Comparison of ENCODE assay signal across 29 mouse cellular contexts in genomic region chr9:117216026-117216755, GRCm38 (mm10).
DNase-seq lines count a peak whose midpoint lies in the region; ATAC-seq and TF ChIP-seq lines count a peak whose summit lies in the region.
"Had no signal": no experiment of that assay in that cellular context is flagged by ENCODE, and none has a peak within 500 bp of the region (broad histone marks: within the 10 kb centered on the region; RNA-seq: fewer than 3 reads in every experiment).

No protein-coding gene starts in this region.

- H3K9me3 ChIP-seq in hindbrain, embryonic 15.5 days = no peaks in the 10 kb centered on the region
- H3K9me3 ChIP-seq in hindbrain, postnatal 0 days (ENCODE audit: low read length) = no peaks in the 10 kb centered on the region
- no peaks in the 10 kb centered on the region for H3K9me3 ChIP-seq in limb, embryonic 11.5 days (ENCODE audit: control insufficient read depth, low read length)
- H3K9me3 ChIP-seq in limb, embryonic 10.5 days (replicated peaks) = no peaks in the 10 kb centered on the region
- H3K9me3 ChIP-seq in embryonic facial prominence, embryonic 13.5 days = no peaks in the 10 kb centered on the region
- H3K9me3 ChIP-seq in limb, embryonic 12.5 days = no peaks in the 10 kb centered on the region
- H3K9me3 ChIP-seq: forebrain, embryonic 10.5 days; forebrain, embryonic 15.5 days; hindbrain, embryonic 10.5 days; lung, embryonic 15.5 days had no signal

- 0 out of 2 replicates have a peak, but pooled peaks have one; percentile 27 for ATAC-seq in hindbrain, embryonic 15.5 days (ENCODE audit: low FRiP score, low read depth)
- ATAC-seq in hindbrain, postnatal 0 days = no peak
- ATAC-seq in limb, embryonic 11.5 days (ENCODE audit: insufficient number of reproducible peaks, low FRiP score, low TSS enrichment, low read depth) = peak; percentile 44; the same call in 1 of the 2 replicates
- 0 out of 2 replicates have a peak, but pooled peaks have one; percentile 15 for ATAC-seq in embryonic facial prominence, embryonic 13.5 days (ENCODE audit: insufficient number of reproducible peaks, insufficient read depth, low FRiP score, low TSS enrichment, low read depth)
- no peak for ATAC-seq in limb, embryonic 12.5 days (ENCODE audit: insufficient number of reproducible peaks, insufficient read depth, low FRiP score, low TSS enrichment, low read depth)
- ATAC-seq: activated CD4-positive, CD25-positive, alpha-beta regulatory T cell, adult 4 months; forebrain, embryonic 15.5 days; intestine, embryonic 16.5 days had no signal

- no peaks in the 10 kb centered on the region for H3K27me3 ChIP-seq in hindbrain, embryonic 15.5 days
- no peaks in the 10 kb centered on the region for H3K27me3 ChIP-seq in hindbrain, postnatal 0 days (ENCODE audit: insufficient read depth, low read length)
- no peaks in the 10 kb centered on the region for H3K27me3 ChIP-seq in limb, embryonic 11.5 days (ENCODE audit: control insufficient read depth, insufficient read depth, low read length)
- H3K27me3 ChIP-seq in limb, embryonic 10.5 days (ENCODE audit: low read depth, poor library complexity, severe bottlenecking) = no peaks in the 10 kb centered on the region
- H3K27me3 ChIP-seq in embryonic facial prominence, embryonic 13.5 days = no peaks in the 10 kb centered on the region
- H3K27me3 ChIP-seq in limb, embryonic 12.5 days = no peaks in the 10 kb centered on the region
- H3K27me3 ChIP-seq: forebrain, embryonic 15.5 days; lung, embryonic 15.5 days; megakaryocyte, embryonic 14.5 days had no signal

- peaks cover 8% of the 10 kb centered on the region; the same call in 1 of the 2 replicates for H3K4me1 ChIP-seq in hindbrain, embryonic 15.5 days (replicated peaks)
- no peaks in the 10 kb centered on the region; the same call in 1 of the 2 replicates for H3K4me1 ChIP-seq in hindbrain, postnatal 0 days (ENCODE audit: insufficient read depth, low read length)
- H3K4me1 ChIP-seq in limb, embryonic 11.5 days (ENCODE audit: control insufficient read depth, insufficient read depth, low read length) = 0 out of 2 replicates have a peak, but pooled peaks cover 3% of the 10 kb centered on the region
- H3K4me1 ChIP-seq in limb, embryonic 10.5 days = peaks cover 35% of the 10 kb centered on the region
- H3K4me1 ChIP-seq in embryonic facial prominence, embryonic 13.5 days = peaks cover 19% of the 10 kb centered on the region
- peaks cover 28% of the 10 kb centered on the region for H3K4me1 ChIP-seq in limb, embryonic 12.5 days (replicated peaks)
- H3K4me1 ChIP-seq: forebrain, embryonic 15.5 days; megakaryocyte, embryonic 14.5 days had no signal

- H3K9ac ChIP-seq in hindbrain, embryonic 15.5 days = no peak overlapping the region
- H3K9ac ChIP-seq in hindbrain, postnatal 0 days (replicated peaks; ENCODE audit: low read length) = no peak overlapping the region
- H3K9ac ChIP-seq in limb, embryonic 11.5 days (ENCODE audit: low read length) = no peak overlapping the region
- no peak overlapping the region for H3K9ac ChIP-seq in embryonic facial prominence, embryonic 13.5 days
- H3K9ac ChIP-seq in limb, embryonic 12.5 days (replicated peaks) = no peak overlapping the region
- H3K9ac ChIP-seq: forebrain, embryonic 15.5 days; lung, embryonic 15.5 days had no signal

- H3K36me3 ChIP-seq in hindbrain, embryonic 15.5 days = no peaks in the 10 kb centered on the region
- no peaks in the 10 kb centered on the region for H3K36me3 ChIP-seq in hindbrain, postnatal 0 days (ENCODE audit: insufficient read depth, low read length)
- no peaks in the 10 kb centered on the region for H3K36me3 ChIP-seq in limb, embryonic 11.5 days (ENCODE audit: control insufficient read depth, insufficient read depth, low read length)
- H3K36me3 ChIP-seq in limb, embryonic 10.5 days = peaks cover 12% of the 10 kb centered on the region
- 0 out of 2 replicates have a peak, but pooled peaks cover 4% of the 10 kb centered on the region for H3K36me3 ChIP-seq in embryonic facial prominence, embryonic 13.5 days
- H3K36me3 ChIP-seq in limb, embryonic 12.5 days = peaks cover 13% of the 10 kb centered on the region
- H3K36me3 ChIP-seq: forebrain, embryonic 10.5 days; forebrain, embryonic 15.5 days; hindbrain, embryonic 10.5 days had no signal

- TF ChIP-seq CTCF in hindbrain, postnatal 0 days (IDR thresholded peaks at IDR 0.05; ENCODE audit: low read depth) = no peak

- H3K27ac ChIP-seq in hindbrain, embryonic 15.5 days (replicated peaks) = no peak overlapping the region
- no peak overlapping the region for H3K27ac ChIP-seq in hindbrain, postnatal 0 days
- no peak overlapping the region for H3K27ac ChIP-seq in limb, embryonic 11.5 days (replicated peaks; ENCODE audit: low read depth, low read length)
- no peak overlapping the region for H3K27ac ChIP-seq in limb, embryonic 10.5 days
- H3K27ac ChIP-seq in embryonic facial prominence, embryonic 13.5 days = peak overlapping the region; percentile 22; the same call in 1 of the 2 replicates
- peak overlapping the region; percentile 45 for H3K27ac ChIP-seq in limb, embryonic 12.5 days
- H3K27ac ChIP-seq: forebrain, embryonic 10.5 days; forebrain, embryonic 15.5 days; gastrocnemius, adult 2 months; hindbrain, embryonic 10.5 days; left cerebral cortex, adult 2 months; lung, embryonic 15.5 days had no signal

- H3K4me3 ChIP-seq in hindbrain, embryonic 15.5 days = no peak overlapping the region
- H3K4me3 ChIP-seq in hindbrain, postnatal 0 days (ENCODE audit: low read length) = no peak overlapping the region
- H3K4me3 ChIP-seq in limb, embryonic 11.5 days (ENCODE audit: low read depth, low read length) = no peak overlapping the region
- no peak overlapping the region for H3K4me3 ChIP-seq in limb, embryonic 10.5 days
- no peak overlapping the region for H3K4me3 ChIP-seq in embryonic facial prominence, embryonic 13.5 days
- no peak overlapping the region for H3K4me3 ChIP-seq in limb, embryonic 12.5 days (replicated peaks)
- H3K4me3 ChIP-seq: forebrain, embryonic 10.5 days; forebrain, embryonic 15.5 days; gastrocnemius, adult 2 months; hindbrain, embryonic 10.5 days; left cerebral cortex, adult 2 months; lung, embryonic 15.5 days; megakaryocyte, embryonic 14.5 days had no signal

- no peak for DNase-seq in hindbrain, postnatal 0 days (ENCODE audit: low spot score)
- no peak for DNase-seq in limb, embryonic 11.5 days (ENCODE audit: low spot score)
- no peak for DNase-seq in limb, embryonic 10.5 days (ENCODE audit: low spot score)
- DNase-seq in layer of hippocampus, postnatal 25 days (ENCODE audit: extremely low spot score in 1 of 2, low spot score in 1 of 2) = no peak
- no peak for DNase-seq in lung, postnatal 4 days
- DNase-seq: adrenal gland, postnatal 25 days; B cell, adult 2 months; cerebellum, adult 11-12 months; cerebellum, adult 9-11 months; embryo, embryonic 11 days; gastrocnemius, adult 2 months; heart, postnatal 14 days; lung, postnatal 36 days; midbrain, embryonic 14.5 days; right cerebral cortex, adult 18-20 months; spleen, adult 18-20 months; thymus, postnatal 14 days had no signal

- 63% methylated on average over 9 of the region's 9 CpGs for WGBS in hindbrain, embryonic 15.5 days
- WGBS in hindbrain, postnatal 0 days = 65% methylated on average over 9 of the region's 9 CpGs
- WGBS in limb, embryonic 11.5 days = 74% methylated on average over 9 of the region's 9 CpGs
- WGBS in limb, embryonic 10.5 days = 88% methylated on average over 9 of the region's 9 CpGs
- 56% methylated on average over 9 of the region's 9 CpGs for WGBS in embryonic facial prominence, embryonic 13.5 days
- 58% methylated on average over 9 of the region's 9 CpGs for WGBS in limb, embryonic 12.5 days

- no peak overlapping the region for H3K4me2 ChIP-seq in hindbrain, embryonic 15.5 days
- H3K4me2 ChIP-seq in hindbrain, postnatal 0 days (ENCODE audit: low read depth, low read length) = no peak overlapping the region
- no peak overlapping the region for H3K4me2 ChIP-seq in limb, embryonic 11.5 days (ENCODE audit: low read depth, severe bottlenecking)
- H3K4me2 ChIP-seq in embryonic facial prominence, embryonic 13.5 days = no peak overlapping the region
- no peak overlapping the region for H3K4me2 ChIP-seq in limb, embryonic 12.5 days
- H3K4me2 ChIP-seq: forebrain, embryonic 15.5 days; liver, embryonic 11.5 days; lung, embryonic 15.5 days had no signal

Comparison
In these comparisons a context has a peak if more than half of its experiments do, and no peak if none do; other contexts are left out.
1. ATAC-seq: peak in hindbrain, embryonic 15.5 days (single experiment), limb, embryonic 11.5 days (single experiment) and embryonic facial prominence, embryonic 13.5 days (single experiment); none in hindbrain, postnatal 0 days (single experiment) and limb, embryonic 12.5 days (single experiment).
2. H3K27ac ChIP-seq: peak in embryonic facial prominence, embryonic 13.5 days (single experiment) and limb, embryonic 12.5 days (single experiment); none in hindbrain, embryonic 15.5 days (single experiment), hindbrain, postnatal 0 days (single experiment), limb, embryonic 11.5 days (single experiment) and limb, embryonic 10.5 days (single experiment).